Mouse (Mus musculus) kidney, postnatal 0 days (tissue): ENCODE measurements around the gene Radil. TPM values are rescaled to one million over a fixed set of nuclear protein-coding genes. Genes with fewer than 3 reads are reported as not detected.

Experiments
- ATAC-seq: fragments of 200-750 bp; cut with Nextera tagmentation; replicated peaks from 2 replicates; pipeline ENCODE4 v1.8.0; 2017; ENCODE audit warnings: low read depth, moderate number of reproducible peaks, moderate TSS enrichment, moderate library complexity; ENCODE audit not compliant: low FRiP score
- DNase-seq: peaks from one replicate; pipeline ENCODE4 v3.0.0-alpha.2; 2016; ENCODE audit warnings: low spot score
- H3K27ac ChIP-seq: fragments of 300-500 bp; sonication (generic); 2 replicates; pipeline ENCODE4 v1.5.1; 2014; ENCODE audit warnings: mild to moderate bottlenecking
- H3K27me3 ChIP-seq: fragments of 300-500 bp; sonication (generic); 2 replicates; pipeline ENCODE4 v1.6.1; 2014; ENCODE audit warnings: low read length, mixed read lengths; ENCODE audit not compliant: insufficient read depth
- H3K36me3 ChIP-seq: fragments of 300-500 bp; sonication (generic); 2 replicates; pipeline ENCODE4 v1.6.1; 2014; ENCODE audit warnings: low read length, mixed read lengths; ENCODE audit not compliant: insufficient read depth
- H3K4me1 ChIP-seq: fragments of 300-500 bp; sonication (generic); replicated peaks from 2 replicates; pipeline ENCODE4 v1.6.1; 2014; ENCODE audit warnings: antibody characterized with exemption, low read length, mixed read lengths; ENCODE audit not compliant: insufficient read depth
- H3K4me2 ChIP-seq: fragments of 300-500 bp; sonication (generic); 2 replicates; pipeline ENCODE4 v1.6.1; 2014; ENCODE audit warnings: mild to moderate bottlenecking, low read length, moderate library complexity, mixed read lengths
- H3K4me3 ChIP-seq: fragments of 300-500 bp; sonication (generic); replicated peaks from 2 replicates; pipeline ENCODE4 v1.5.1; 2014; ENCODE audit warnings: low read depth, low read length
- H3K9ac ChIP-seq: fragments of 300-500 bp; sonication (generic); 2 replicates; pipeline ENCODE4 v1.6.1; 2014; ENCODE audit warnings: low read depth, low read length
- H3K9me3 ChIP-seq: fragments of 300-500 bp; sonication (generic); replicated peaks from 2 replicates; pipeline ENCODE4 v1.6.1; 2016; ENCODE audit warnings: low read length, inconsistent platforms, mixed read lengths
- CTCF ChIP-seq: IDR thresholded peaks from 2 replicates; pipeline ENCODE4 v1.5.1; 2016; ENCODE audit warnings: antibody characterized with exemption, low read depth, mild to moderate bottlenecking, moderate library complexity
- WGBS: fragments of 180-500 bp; shearing (Covaris S2); extraction: QIAGEN DNeasy Blood & Tissue Kit; methylation state at CpG from one replicate; pipeline ENCODE4 v1.1.7; 2014; 5-methylcytosine and 5-hydroxymethylcytosine counted together
- polyA plus RNA-seq: library from polyadenylated mRNA; unstranded; fragments of >200 nt; fragmentation: Nextera tagmentation; extraction: Ambion mirVana; gene quantifications from 2 replicates; pipeline ENCODE4 v1.2.1, GENCODE M21; 2015

Gene Radil
- polyA plus RNA-seq, 1 experiment from 2014 or later, result 0.61 TPM

DNA sequence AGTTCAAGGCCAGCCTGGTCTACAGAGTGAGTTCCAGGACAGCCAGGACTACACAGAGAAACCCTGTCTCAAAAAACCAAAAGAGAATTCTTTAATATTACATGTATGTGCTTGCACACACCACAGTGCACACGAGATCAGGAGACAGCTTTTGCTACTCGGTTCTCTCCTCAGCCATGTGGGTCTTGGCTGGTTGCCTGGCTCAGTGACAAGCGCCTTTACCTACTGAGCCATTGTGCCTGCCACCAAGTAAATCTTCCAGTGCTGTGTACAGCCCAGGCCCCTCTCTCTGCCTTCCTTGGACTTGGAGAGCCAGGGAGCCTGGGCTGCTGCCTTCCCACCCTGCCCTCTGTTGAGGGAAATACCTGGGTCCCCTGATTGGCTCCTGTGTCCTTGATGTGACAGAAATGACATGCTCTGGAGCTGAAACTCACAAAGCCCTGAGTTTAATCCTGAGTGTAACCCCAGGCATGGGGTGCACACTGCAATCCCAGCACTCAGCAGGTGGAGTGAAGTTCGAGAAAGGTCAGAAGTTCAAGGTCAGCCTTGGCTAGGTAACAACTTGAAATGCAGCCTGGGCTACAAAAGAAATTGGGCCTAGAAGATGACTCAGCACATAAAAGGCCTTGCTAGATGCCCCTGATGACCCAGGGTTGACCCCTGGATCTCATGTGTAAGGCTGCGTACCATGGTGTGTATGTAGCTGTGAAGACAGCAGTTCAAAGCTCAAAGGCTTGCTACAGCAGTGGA, 72.9 kb downstream of the Radil start:
- H3K4me2 ChIP-seq, result no peak overlapping the region
- H3K4me3 ChIP-seq, result no peak overlapping the region
- no peaks in the 10 kb centered on the region for H3K27me3 ChIP-seq
- no peak overlapping the region for H3K27ac ChIP-seq
- WGBS, result 88% methylated on average over 5 of the region's 5 CpGs
- ATAC-seq, result 0 out of 2 replicates have a peak, but pooled peaks have one; percentile 5
- no peak overlapping the region for H3K9ac ChIP-seq
- H3K4me1 ChIP-seq, result no peaks in the 10 kb centered on the region
- peaks cover 4% of the 10 kb centered on the region; the same call in 1 of the 2 replicates for H3K36me3 ChIP-seq
- DNase-seq, result no peak
- TF ChIP-seq CTCF, result no peak
- no peaks in the 10 kb centered on the region for H3K9me3 ChIP-seq

DNA sequence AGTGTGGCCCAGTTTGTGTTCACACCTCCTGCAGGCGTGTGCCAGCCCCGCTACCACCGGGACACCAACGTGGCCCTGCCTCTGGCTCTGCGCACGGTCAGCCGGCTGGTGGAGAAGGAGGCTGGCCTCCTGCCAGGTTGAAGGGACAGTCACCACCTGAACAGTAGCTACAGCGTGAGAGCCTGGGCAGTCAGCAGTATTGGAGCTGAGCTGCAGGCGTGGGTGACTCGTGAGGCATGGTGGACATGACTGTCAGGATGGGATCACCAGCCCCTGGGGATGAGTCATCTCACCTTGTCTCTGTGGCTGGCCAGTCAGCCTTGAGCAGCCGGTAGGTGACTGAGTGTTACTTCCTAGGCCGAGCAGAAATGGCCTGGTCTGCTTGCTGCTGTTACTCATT, 73.6 kb downstream of the Radil start:
- TF ChIP-seq CTCF, result no peak
- no peaks in the 10 kb centered on the region for H3K27me3 ChIP-seq
- H3K9me3 ChIP-seq, result no peaks in the 10 kb centered on the region
- H3K4me3 ChIP-seq, result no peak overlapping the region
- no peak overlapping the region for H3K4me2 ChIP-seq
- peak; percentile 33; the same call in 1 of the 2 replicates for ATAC-seq
- H3K27ac ChIP-seq, result no peak overlapping the region
- WGBS, result 78% methylated on average over 12 of the region's 12 CpGs
- H3K9ac ChIP-seq, result no peak overlapping the region
- DNase-seq, result no peak
- H3K36me3 ChIP-seq, result peaks cover 6% of the 10 kb centered on the region
- H3K4me1 ChIP-seq, result no peaks in the 10 kb centered on the region

DNA sequence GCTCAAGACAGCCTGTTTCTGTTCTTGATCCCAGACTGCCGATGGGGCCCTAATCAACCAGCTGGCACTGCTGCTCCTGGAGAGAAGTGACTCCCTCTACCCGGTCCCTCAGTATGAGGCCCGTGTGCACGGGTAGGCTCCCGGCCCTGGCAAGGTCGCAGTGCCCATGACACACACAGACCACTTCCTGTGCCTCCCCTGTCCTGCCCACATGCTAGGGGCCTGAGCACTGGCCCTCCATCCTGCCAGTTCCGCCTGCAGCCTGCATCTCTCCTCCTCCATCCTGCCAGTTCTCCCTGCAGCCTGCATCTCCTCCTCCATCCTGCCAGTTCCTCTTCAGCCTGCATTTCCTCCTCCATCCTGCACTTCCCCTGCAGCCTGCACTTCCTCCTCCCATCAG, 75.2 kb downstream of the Radil start:
- DNase-seq (no peak), ATAC-seq (no peak)
- Histone ChIP-seq H3K4me3 (no peak overlapping the region), H3K9me3 (no peaks in the 10 kb centered on the region), H3K27ac (no peak overlapping the region), H3K27me3 (no peaks in the 10 kb centered on the region), H3K36me3 (peaks cover 10% of the 10 kb centered on the region), H3K4me2 (no peak overlapping the region), H3K4me1 (no peaks in the 10 kb centered on the region), H3K9ac (no peak overlapping the region)
- WGBS, result 70% methylated on average over 7 of the region's 7 CpGs
- TF ChIP-seq CTCF, result no peak

DNA sequence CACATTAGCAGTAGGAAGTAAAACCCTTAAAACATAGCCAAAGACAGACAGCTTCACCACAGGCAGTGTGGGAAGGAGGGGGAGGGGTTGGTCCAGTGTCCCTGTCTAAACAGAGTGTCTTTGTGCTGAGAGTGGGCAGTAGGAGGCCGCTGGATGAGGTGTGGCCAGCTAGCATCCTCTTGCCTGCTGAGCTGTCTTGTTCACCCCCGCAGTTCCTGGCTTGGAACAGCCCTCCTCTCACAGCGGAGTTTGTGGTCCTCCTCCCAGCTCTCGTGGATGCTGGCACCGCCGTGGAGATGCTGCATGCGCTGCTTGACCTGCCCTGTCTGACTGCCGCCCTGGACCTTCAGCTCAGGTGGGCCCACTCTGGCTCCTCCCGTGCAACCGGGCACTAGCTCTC, 77.2 kb downstream of the Radil start:
- Histone ChIP-seq H3K4me2 (no peak overlapping the region), H3K9me3 (no peaks in the 10 kb centered on the region), H3K27ac (no peak overlapping the region), H3K4me3 (no peak overlapping the region), H3K27me3 (no peaks in the 10 kb centered on the region), H3K9ac (no peak overlapping the region), H3K4me1 (no peaks in the 10 kb centered on the region), H3K36me3 (peaks cover 17% of the 10 kb centered on the region)
- 75% methylated on average over 10 of the region's 10 CpGs for whole genome bisulfite sequencing
- ATAC-seq (no peak), DNase-seq (no peak)
- TF ChIP-seq CTCF, result no peak

DNA sequence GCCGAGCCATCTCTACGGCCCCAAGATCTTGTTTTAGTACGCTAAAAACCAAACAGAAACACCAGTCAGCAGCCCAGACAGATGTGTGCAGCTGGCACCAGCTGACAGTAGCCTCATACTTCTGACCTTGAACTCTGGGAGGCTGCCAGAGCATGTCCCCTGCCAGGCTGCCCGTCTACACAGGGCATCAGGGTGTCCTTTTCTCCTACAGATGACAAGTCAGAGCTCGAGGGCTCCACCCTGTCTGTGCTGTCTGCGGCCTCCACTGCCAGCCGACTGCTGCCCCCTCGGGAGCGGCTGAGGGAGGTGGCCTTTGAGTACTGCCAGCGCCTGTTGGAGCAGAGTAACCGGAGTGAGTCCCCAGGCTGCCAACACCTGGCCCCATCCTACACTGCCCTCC, 81.1 kb downstream of the Radil start:
- Histone ChIP-seq H3K27me3 (no peaks in the 10 kb centered on the region), H3K4me2 (no peak overlapping the region), H3K9me3 (no peaks in the 10 kb centered on the region), H3K9ac (no peak overlapping the region), H3K4me3 (no peak overlapping the region), H3K4me1 (0 out of 2 replicates have a peak, but pooled peaks cover 2% of the 10 kb centered on the region), H3K36me3 (peaks cover 28% of the 10 kb centered on the region), H3K27ac (no peak overlapping the region)
- DNase-seq, result no peak
- TF ChIP-seq CTCF, result no peak
- no peak for ATAC-seq
- WGBS, result 90% methylated on average over 11 of the region's 11 CpGs

DNA sequence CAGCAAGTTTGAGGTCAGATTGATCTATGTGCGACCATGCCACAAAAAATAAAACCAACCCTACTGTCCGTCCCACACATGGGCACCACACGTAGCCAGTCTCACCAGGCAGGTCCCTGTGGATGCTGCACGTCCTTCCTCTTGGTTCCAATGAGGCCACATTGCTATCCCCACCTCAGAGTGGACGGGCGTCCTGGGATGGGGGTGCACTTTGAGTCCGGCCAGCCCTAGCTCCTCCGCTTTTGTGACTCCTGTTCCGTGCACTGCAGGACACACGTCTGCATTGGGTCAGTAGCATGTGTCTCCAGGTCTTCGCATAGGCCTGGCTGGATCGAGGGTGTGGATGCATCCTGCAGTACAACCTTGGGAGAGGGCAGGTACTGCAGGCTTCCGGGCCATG, 82.5 kb downstream of the Radil start:
- H3K36me3 ChIP-seq, result peaks cover 28% of the 10 kb centered on the region
- H3K27me3 ChIP-seq, result no peaks in the 10 kb centered on the region
- no peak overlapping the region for H3K4me3 ChIP-seq
- ATAC-seq, result no peak
- 96% methylated on average over 13 of the region's 13 CpGs for WGBS
- no peak for TF ChIP-seq CTCF
- DNase-seq, result no peak
- no peaks in the 10 kb centered on the region for H3K9me3 ChIP-seq
- no peak overlapping the region for H3K9ac ChIP-seq
- no peak overlapping the region for H3K4me2 ChIP-seq
- H3K4me1 ChIP-seq, result 0 out of 2 replicates have a peak, but pooled peaks cover 4% of the 10 kb centered on the region
- H3K27ac ChIP-seq, result no peak overlapping the region
